Mouse (Mus musculus) stomach, postnatal 0 days (tissue): ENCODE measurements around the gene Endou.

ENCODE experiments used
- CTCF ChIP-seq: IDR thresholded peaks from 2 replicates; pipeline ENCODE4 v1.5.1; 2016; ENCODE audit warnings: antibody characterized with exemption, low read depth, mild to moderate bottlenecking, moderate library complexity
- EP300 ChIP-seq: optimal IDR thresholded peaks from 2 replicates; pipeline ENCODE3; 2016; ENCODE audit warnings: antibody characterized with exemption

DNA sequence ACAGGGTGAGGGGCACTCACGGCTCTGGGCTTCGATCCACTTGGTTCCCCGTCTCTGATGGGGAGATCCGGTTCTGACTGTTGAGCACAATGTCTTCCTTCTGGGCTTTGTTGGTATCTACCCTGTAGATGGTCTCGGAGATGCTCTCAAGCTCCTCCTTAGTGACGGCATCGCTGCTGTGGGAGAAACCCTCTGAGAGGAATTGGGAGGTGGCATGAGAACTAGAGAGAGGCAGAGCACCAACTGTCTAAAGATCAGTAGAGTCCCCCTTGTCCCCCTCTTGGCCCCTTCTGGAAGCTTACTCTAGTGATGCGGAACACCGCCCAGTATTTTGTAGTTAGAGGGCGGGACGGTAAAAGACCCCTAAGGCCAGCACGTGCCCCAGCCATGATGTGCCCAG, 11.6 kb downstream of the Endou start:
- no peak for TF ChIP-seq CTCF
- TF ChIP-seq EP300, result no peak
